Mouse (Mus musculus) C2C12 (cell line): ENCODE measurements at regions not wholly inside any gene's neighbourhood (a gene's known extent, or its start where the extent isn't known, plus 50 kb on each side); places are given as distances from the start of the nearest gene placed in this dataset.
"Not testable (repeated sequence)": the region's sequence is repeated elsewhere in the genome, so short reads cannot be mapped to it uniquely, and the experiment has no call there.

Experiments used
- H3K27me3 ChIP-seq: one replicate; pipeline ENCODE4 v1.6.1; 2011; ENCODE audit not compliant: control insufficient read depth, insufficient read depth, insufficient read length
- H3K36me3 ChIP-seq: one replicate; pipeline ENCODE4 v1.6.1; 2011; ENCODE audit not compliant: control insufficient read depth, insufficient read depth
- H3K4me3 ChIP-seq: one replicate; pipeline ENCODE4 v1.5.1; 2011; ENCODE audit warnings: mild to moderate bottlenecking, control low read depth; ENCODE audit not compliant: poor library complexity, insufficient read depth, severe bottlenecking
- H3K79me2 ChIP-seq: one replicate; pipeline ENCODE4 v1.6.1; 2011; ENCODE audit not compliant: control insufficient read depth, insufficient read depth
- H3K79me3 ChIP-seq: one replicate; pipeline ENCODE4 v1.6.1; 2011; ENCODE audit warnings: low read depth, control low read depth
- H3ac ChIP-seq: one replicate; pipeline ENCODE3; 2011; ENCODE audit warnings: low read depth; ENCODE audit not compliant: control insufficient read depth, insufficient read length
- CEBPB ChIP-seq: IDR thresholded peaks from one replicate; pipeline ENCODE4 v1.6.1; 2011; ENCODE audit warnings: low read depth, mild to moderate bottlenecking, control low read depth, moderate library complexity
- CTCF ChIP-seq: IDR thresholded peaks from one replicate; pipeline ENCODE4 v1.5.1; 2011; ENCODE audit not compliant: control insufficient read depth, insufficient read depth, insufficient read length
- FOSL1 ChIP-seq: IDR thresholded peaks from one replicate; pipeline ENCODE4 v1.8.0; 2011; ENCODE audit warnings: mild to moderate bottlenecking, low read length; ENCODE audit not compliant: poor library complexity, insufficient read depth, severe bottlenecking
- MAX ChIP-seq: IDR thresholded peaks from one replicate; pipeline ENCODE4 v1.6.1; 2011; ENCODE audit warnings: mild to moderate bottlenecking, control low read depth
- MYOD1 ChIP-seq: IDR thresholded peaks from one replicate; pipeline ENCODE4 v1.6.1; 2011; ENCODE audit warnings: low read depth; ENCODE audit not compliant: control insufficient read depth, insufficient read length
- MYOG ChIP-seq: IDR thresholded peaks from one replicate; pipeline ENCODE4 v1.6.1; 2011; ENCODE audit not compliant: control insufficient read depth, insufficient read length; ENCODE audit errors: extremely low read depth
- USF1 ChIP-seq: IDR thresholded peaks from one replicate; pipeline ENCODE4 v1.6.1; 2011; ENCODE audit warnings: low read depth, mild to moderate bottlenecking, control low read depth, moderate library complexity

DNA sequence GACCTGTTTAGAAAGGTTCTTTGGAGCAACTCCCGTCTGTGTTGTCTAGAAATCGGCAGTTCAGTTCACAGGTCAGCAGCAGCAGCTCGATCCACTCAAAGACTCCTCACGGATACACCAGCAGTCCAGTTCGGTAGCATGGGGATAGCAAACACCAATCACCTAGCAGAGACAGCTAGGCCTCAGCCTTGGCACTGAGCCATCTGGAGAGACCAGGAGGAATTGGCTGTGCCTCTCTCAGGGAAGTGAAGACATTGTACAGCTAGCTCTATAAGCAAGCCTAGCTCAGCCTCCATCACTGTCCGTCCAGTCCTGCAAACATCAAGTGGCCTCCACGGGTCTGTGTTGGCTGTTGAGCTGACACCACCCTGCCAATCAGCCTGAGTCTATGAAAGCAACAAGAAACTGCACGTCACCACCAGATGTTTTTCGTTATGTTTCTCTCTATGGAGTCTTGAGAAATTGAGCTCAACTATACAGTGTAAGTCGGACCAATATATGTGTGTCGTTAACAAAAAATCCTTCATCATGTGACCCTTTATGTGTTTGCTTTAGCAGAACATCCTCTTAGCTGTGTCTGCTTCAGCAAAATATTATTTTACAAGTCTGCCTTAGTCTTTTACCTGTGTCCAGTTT lies 209.3 kb downstream of the Plxna1 start:
- no peak for TF ChIP-seq MYOG
- TF ChIP-seq FOSL1 = no peak
- no peak for TF ChIP-seq CEBPB
- TF ChIP-seq USF1 = no peak
- no peak for TF ChIP-seq MAX
- TF ChIP-seq CTCF = no peak
- TF ChIP-seq MYOD1 = no peak
- Histone ChIP-seq H3K36me3 (no peaks in the 10 kb centered on the region), H3K27me3 (no peaks in the 10 kb centered on the region), H3ac (no peak overlapping the region), H3K4me3 (no peak overlapping the region), H3K79me3 (no peaks in the 10 kb centered on the region), H3K79me2 (no peaks in the 10 kb centered on the region)

DNA sequence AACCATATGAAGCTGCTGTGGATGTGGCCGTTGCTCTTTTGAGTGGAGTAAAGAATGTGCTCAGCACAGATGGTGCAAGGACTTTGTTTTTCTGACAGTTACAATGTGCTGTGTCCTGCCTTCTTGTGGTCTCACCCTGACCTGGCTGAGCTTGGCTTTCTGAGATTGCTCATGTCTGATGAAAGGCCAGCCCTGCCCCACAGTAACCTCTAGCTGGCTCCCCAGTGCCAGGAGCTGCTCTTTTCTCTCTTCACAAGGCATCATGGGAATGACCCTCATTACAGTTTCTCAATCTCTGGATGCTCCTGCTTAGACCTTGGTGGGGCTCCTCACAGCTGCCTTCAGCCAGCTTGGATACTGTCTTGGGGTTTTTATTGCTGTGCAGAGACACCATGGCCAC lies 204.9 kb downstream of the Plxna1 start:
- no peak for TF ChIP-seq CEBPB
- no peak for TF ChIP-seq MAX
- TF ChIP-seq FOSL1 = no peak
- no peak for TF ChIP-seq USF1
- TF ChIP-seq MYOG = no peak
- TF ChIP-seq MYOD1 = no peak
- TF ChIP-seq CTCF = no peak
- no peak overlapping the region for H3ac ChIP-seq
- no peaks in the 10 kb centered on the region for H3K79me3 ChIP-seq
- H3K79me2 ChIP-seq = no peaks in the 10 kb centered on the region
- no peak overlapping the region for H3K4me3 ChIP-seq
- H3K36me3 ChIP-seq = no peaks in the 10 kb centered on the region
- no peaks in the 10 kb centered on the region for H3K27me3 ChIP-seq

DNA sequence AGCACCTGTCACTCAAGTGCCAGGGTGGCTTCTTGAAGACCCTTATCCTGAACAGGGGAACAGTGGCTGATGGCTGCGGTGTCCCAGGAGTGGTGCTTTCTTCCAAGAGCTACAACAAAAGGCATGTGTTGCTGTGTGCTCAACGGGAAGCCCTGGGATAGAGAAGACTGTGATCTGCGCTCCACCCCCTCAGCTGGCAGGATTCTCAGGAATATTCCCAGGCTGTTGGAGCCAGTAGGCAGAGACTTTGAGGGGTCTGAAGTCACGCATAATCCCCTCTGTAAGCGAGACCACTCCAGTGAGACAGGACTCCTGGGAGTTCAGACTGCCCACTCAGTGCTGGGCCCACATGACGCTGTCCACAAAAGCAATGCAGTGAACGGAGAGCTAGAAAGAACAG lies 202.4 kb downstream of the Plxna1 start:
- TF ChIP-seq MYOG (no peak), FOSL1 (no peak), CTCF (no peak), MYOD1 (no peak), MAX (no peak), CEBPB (no peak), USF1 (no peak)
- H3K36me3 ChIP-seq = no peaks in the 10 kb centered on the region
- no peak overlapping the region for H3K4me3 ChIP-seq
- H3ac ChIP-seq = no peak overlapping the region
- no peaks in the 10 kb centered on the region for H3K79me2 ChIP-seq
- H3K27me3 ChIP-seq = no peaks in the 10 kb centered on the region
- no peaks in the 10 kb centered on the region for H3K79me3 ChIP-seq

DNA sequence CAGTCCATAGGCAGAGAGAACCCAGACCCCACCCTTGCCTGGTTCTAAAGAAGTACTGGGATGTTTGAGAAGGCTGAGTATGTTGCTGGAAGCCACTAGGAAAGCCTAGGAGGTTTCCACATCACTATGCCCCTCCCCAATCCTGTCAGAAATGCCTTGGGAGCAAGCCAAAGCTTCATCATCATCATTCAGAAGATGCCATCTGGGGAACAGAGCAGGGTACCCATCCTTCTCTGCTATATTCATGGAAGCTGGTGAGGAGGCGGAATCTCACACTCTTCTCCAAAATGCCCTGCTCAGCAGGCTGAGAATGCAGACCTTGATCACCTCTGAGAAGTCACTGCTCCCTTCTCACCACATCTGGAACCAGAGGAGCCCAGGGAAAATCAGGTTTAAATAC lies 200.7 kb downstream of the Plxna1 start:
- no peak overlapping the region for H3ac ChIP-seq
- H3K79me2 ChIP-seq = no peaks in the 10 kb centered on the region
- H3K27me3 ChIP-seq = no peaks in the 10 kb centered on the region
- TF ChIP-seq MAX (no peak), CEBPB (no peak), MYOG (no peak), CTCF (no peak), MYOD1 (no peak)
- H3K36me3 ChIP-seq = no peaks in the 10 kb centered on the region
- H3K79me3 ChIP-seq = no peaks in the 10 kb centered on the region
- H3K4me3 ChIP-seq = no peak overlapping the region

GRCm38 (mm10) chr6:89169520-89169919 lies 192.9 kb downstream of the Plxna1 start:
- Histone ChIP-seq H3K27me3 (peaks cover 3% of the 10 kb centered on the region), H3K36me3 (no peaks in the 10 kb centered on the region), H3K4me3 (no peak overlapping the region), H3K79me2 (no peaks in the 10 kb centered on the region), H3ac (no peak overlapping the region), H3K79me3 (no peaks in the 10 kb centered on the region)
- TF ChIP-seq FOSL1 (no peak), MAX (no peak), CTCF (no peak), USF1 (no peak), MYOD1 (no peak), MYOG (no peak), CEBPB (no peak)

DNA sequence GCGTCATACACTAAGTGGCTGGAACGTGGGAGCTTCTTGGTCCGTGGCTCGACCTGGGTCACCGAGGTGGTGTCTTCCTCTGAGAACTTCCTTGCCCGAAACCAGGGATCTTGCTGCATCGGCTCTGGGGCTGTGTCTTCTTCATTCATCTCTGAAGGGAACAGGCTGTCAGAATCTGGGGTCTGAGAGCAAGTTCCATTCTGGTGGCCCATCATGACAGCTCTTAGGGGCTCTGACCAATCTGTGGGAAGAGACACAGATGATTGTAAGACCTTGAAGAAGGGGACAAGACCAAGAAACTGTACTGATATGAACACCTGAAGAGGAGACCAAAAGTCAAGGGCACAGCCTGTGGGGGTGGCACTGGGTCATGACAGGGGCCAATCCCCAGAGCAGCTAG lies 177.5 kb downstream of the Plxna1 start:
- H3ac ChIP-seq, H3K79me2 ChIP-seq, H3K4me3 ChIP-seq, H3K36me3 ChIP-seq, H3K79me3 ChIP-seq, H3K27me3 ChIP-seq: not testable (repeated sequence)

DNA sequence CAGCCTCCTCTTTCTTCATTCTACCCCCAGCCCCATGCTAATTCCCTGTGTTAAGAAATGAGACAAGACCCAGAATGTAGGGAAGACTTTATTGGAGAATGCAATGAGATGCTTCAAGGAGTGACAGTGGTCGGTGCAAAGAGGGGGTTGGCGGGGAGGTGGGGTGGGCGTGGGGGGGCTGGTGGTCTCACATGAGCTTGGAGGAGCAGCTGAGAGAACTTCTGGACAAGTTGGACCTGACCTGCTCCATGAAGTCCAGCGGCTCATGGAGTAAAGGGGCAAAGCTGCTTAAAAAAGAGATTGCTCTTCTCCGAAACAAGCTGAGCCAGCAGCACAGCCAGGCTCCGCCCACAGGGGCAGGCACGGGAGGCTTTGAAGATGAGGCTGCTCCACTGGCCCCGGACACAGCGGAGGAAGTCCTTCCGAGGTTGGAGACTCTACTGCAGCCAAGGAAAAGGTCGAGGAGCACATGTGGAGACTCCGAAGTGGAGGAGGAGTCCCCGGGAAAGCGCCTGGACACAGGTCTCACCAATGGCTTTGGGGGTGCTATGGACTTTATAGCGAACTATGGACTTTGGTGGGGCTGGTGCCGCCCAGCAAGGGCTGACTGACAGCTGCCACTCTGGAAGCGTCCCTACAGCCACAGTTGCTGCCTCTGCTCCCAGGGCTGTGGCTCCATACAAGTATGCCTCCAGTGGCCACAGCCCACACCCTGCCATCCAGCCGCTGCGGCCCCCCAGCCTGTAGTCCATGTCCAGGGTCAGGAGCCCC lies 161.7 kb downstream of the Plxna1 start:
- not testable (repeated sequence) for H3K79me2 ChIP-seq, H3K27me3 ChIP-seq, H3K79me3 ChIP-seq, H3K36me3 ChIP-seq, H3K4me3 ChIP-seq, H3ac ChIP-seq
